Mouse (Mus musculus) liver, adult 2 months (tissue): ENCODE measurements around the gene Snd1.

Experiments used
- CTCF ChIP-seq: fragments of 200-500 bp; IDR thresholded peaks from 2 replicates; pipeline ENCODE4 v1.5.1; 2011; ENCODE audit warnings: low read depth, low read length, control low read depth
- POLR2A ChIP-seq: fragments of 200-500 bp; IDR thresholded peaks from 2 replicates; pipeline ENCODE4 v1.6.1; 2011; ENCODE audit warnings: low read length, control low read depth; ENCODE audit not compliant: insufficient read depth; ENCODE audit errors: extremely low read depth

DNA sequence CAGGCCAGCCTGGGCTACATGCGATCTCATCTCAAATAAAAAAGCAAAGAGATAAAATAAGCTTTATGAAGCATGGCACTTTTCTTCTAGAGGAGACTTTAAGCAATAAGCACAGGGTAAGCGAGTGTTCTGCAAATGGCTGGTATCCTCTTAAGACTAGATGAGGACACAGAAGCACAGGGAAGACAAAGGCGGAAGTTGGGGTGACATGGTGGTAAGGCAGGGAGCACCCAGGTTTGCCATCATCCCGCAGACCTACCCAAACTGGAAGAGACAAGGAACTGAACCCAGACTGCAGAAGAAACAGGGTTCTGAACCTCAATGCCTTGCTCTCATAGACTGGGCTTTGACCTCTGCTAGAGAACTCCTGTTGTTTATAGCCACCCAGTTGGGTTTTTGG is 119.8 kb downstream of the Snd1 start:
- no peak for TF ChIP-seq CTCF
- TF ChIP-seq POLR2A = no peak
